Mouse (Mus musculus): ENCODE measurements around the gene Syn3.
"Not testable (repeated sequence)": the region's sequence is repeated elsewhere in the genome, so short reads cannot be mapped to it uniquely, and the experiment has no call there.

Syn3 gene

DNA sequence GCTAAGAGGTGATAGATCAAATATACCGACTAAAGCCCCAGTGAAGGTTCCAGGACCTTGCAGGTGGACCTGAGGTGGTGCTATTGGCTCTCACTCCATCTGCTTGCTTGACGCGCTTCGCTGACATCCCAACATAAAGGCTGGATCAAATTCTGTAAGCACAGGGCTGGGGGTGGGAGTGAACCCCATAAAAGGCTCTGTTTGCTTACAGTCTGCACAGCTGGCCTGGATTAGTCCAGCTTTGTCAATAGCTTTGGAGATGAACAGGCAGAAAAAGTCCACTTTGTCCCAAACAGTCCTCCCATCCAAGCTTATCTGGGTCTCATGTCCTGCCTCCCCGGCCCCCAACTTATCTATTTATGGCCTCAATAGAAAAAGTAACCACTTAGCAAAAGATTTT is 347.3 kb downstream of the Syn3 start:
- no peak for DNase-seq (ENCODE audit: low spot score)

- no peak for DNase-seq (ENCODE audit: low spot score)
Observed at GRCm38 (mm10) chr10:86150076-86150475, 348.6 kb downstream of the Syn3 start.

- DNase-seq (ENCODE audit: low spot score): no peak
Observed at GRCm38 (mm10) chr10:86149029-86149818, 349.5 kb downstream of the Syn3 start.

GRCm38 (mm10) chr10:86139061-86139681 is 359.5 kb downstream of the Syn3 start:
- DNase-seq (ENCODE audit: low spot score): no peak

GRCm38 (mm10) chr10:86137589-86138173 is 361.0 kb downstream of the Syn3 start:
- DNase-seq (ENCODE audit: low spot score): no peak

GRCm38 (mm10) chr10:86137106-86137505 is 361.6 kb downstream of the Syn3 start:
- no peak for DNase-seq (ENCODE audit: low spot score)

GRCm38 (mm10) chr10:86136249-86136648 is 362.4 kb downstream of the Syn3 start:
- DNase-seq (ENCODE audit: low spot score): no peak

- no peak for DNase-seq (ENCODE audit: low spot score)
Observed at GRCm38 (mm10) chr10:86134848-86135247, 363.8 kb downstream of the Syn3 start.

- no peak for DNase-seq (ENCODE audit: low spot score)
Observed at GRCm38 (mm10) chr10:86134336-86134735, 364.4 kb downstream of the Syn3 start.

DNA sequence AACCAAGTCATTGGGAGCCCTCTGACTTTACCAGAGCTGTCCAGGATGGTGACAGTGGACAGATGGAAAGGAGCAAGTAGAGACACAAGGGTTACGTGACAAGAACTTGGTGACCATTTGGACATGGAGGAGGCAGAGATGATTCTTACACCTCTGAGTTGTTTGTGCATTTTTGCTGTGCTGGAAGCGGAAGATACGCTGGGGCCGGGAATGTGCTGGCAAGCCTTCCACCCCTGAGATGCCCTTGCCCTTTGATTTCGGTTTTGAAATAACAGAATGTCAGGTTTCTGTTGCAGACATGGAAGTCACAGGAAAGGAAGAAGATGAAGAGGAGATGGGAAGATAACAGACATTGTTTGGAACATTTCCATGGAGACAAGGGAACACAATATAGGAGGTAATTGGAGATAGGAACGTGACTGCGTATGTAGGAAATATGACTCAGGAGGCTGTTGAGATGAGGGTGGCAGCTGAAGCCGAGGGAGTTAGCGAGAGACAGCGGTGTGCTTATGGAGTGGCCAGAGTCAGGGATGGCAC is 366.2 kb downstream of the Syn3 start:
- DNase-seq (ENCODE audit: low spot score): no peak

DNA sequence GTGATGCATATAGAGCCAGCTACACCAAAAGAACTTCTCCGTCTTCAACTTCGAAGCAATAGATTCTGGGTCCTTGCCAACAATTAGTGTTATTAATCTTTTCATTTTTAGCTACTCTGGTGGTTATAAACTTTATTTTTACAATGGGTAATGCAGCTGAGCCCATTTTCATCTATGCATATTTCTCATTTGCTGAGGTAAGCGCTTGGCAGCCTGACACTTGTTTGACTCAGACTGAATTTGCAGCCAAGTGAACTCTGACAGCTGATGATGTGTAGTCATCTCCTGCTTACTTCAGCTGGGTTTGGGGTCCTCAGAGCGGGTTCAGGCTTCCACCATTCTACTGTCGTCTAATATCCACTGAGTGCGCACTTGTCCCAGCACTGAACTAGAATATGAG is 369.6 kb downstream of the Syn3 start:
- DNase-seq (ENCODE audit: low spot score): no peak

DNA sequence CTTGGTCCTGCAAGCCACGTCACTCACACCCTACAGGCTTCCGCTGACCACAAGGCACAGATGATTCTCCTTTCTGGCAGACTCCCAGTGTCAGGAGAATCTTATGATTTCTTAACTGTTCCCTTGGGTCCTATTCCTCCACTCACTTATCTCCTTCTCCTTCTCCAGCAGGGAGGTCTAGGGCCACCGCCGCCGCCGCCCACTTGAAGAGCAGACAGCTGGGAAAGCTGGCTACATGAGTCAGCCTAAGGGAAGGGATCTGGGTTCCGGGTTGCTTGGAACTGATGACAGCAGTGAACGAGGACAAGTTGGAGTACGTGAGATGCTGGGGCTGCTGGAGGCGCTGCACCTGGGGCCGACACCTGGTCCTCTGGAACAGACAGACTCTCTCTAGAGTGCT is 372.2 kb downstream of the Syn3 start:
- no peak for DNase-seq (ENCODE audit: low spot score)

DNA sequence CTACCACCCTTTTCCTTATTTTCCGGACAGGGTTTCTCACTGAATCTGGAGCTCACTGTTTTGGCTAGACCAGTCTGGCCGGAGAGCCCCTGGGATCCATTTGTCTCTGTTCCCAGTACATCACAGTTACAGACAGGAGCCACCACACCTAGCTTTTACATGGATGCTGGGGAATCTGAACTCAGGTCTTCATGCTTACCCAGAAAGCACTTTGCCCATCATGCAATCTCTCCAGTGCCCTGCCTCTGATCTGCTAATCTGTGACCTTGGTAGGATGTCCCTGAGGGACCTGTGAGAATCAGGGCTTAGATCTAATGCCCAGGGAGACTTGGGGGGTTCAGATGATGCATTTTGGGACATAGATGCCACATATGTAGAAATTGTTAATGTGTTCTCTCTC is 373.3 kb downstream of the Syn3 start:
- DNase-seq (ENCODE audit: low spot score): no peak

DNA sequence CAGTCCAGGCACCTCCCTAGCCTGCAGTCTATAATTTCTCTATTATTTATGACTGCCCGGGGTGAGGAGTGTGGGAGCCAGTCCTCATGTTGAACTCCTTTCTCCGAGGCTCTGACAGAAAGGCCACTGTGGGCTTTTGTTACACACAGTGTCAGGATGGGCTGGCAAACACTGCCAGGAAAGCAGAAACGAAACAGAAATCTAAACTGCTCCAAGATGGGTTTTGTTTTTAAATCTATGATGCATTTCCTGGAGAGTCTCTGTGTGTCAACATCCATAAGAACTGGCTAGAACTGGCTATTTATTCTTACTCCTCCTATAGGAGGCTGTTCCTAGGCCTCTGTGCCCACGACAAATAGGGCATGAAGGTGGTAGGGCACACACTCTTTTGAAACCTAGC is 374.6 kb downstream of the Syn3 start:
- no peak for DNase-seq (ENCODE audit: low spot score)

DNA sequence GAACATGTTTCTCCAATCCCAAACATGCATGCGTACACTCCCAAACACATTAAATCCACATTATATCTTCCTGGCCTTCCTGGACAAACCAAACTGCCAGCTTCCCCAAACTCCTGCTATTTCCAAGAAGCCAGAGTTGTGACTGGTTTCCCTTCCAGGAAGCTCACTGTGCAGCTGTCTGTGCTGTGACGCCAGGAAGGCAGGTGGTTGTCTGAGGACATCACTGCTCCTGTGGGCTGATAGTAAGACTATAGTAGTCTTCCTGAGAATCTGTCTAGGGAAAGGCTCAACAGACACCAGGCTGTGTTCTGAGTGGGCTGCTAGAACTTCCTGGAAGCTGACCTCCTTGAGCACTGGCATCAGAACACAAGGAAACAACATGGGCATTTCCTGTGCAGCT is 375.5 kb downstream of the Syn3 start:
- no peak for DNase-seq (ENCODE audit: low spot score)

- not testable (repeated sequence) for DNase-seq (ENCODE audit: low spot score)
Observed at GRCm38 (mm10) chr10:86122456-86122855, 376.2 kb downstream of the Syn3 start.

DNA sequence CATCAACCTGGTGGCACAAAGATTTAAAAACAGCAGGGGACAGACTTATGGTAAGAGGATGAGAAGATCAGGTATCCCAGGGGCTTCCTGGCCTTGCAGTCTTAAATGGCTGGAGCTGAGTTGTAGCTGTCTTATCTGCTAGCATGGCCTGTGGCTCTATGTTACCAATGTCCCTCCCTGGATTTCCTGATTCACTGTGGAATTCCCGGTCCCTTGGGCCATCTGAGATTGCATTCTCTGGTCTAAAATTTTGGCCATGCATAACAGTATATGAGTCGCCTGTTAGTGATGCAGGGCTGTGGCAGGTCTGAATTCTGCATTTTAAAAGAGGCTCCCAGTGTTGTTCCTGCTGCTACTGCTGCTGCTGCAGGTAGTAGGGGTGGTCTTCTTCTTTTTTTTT is 382.4 kb downstream of the Syn3 start:
- no peak for DNase-seq (ENCODE audit: low spot score)

GRCm38 (mm10) chr10:86114431-86114848 is 384.3 kb downstream of the Syn3 start:
- no peak for DNase-seq (ENCODE audit: low spot score)

GRCm38 (mm10) chr10:86108797-86109196 is 389.9 kb downstream of the Syn3 start:
- DNase-seq (ENCODE audit: low spot score): no peak

DNA sequence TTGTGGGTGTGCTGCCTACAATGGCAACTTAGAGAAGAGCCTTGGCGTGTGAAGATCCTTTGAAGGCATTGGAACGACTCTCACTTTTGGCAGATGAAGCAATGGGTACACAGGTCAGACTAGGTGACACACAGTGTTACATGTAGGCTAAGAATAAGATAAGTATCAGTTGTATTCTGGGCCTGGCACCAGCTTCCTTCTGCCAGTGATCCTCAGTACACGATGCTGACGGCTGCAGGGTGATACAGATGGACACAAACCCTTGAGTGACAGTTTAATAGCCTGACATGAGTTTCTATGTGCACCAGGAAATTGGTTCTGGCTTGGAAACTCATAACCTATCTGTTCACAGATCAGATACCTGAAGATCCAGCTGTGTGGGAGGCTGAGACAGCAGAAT is 391.0 kb downstream of the Syn3 start:
- no peak for DNase-seq (ENCODE audit: low spot score)

GRCm38 (mm10) chr10:86103976-86104375 is 394.7 kb downstream of the Syn3 start:
- no peak for DNase-seq (ENCODE audit: low spot score)

DNA sequence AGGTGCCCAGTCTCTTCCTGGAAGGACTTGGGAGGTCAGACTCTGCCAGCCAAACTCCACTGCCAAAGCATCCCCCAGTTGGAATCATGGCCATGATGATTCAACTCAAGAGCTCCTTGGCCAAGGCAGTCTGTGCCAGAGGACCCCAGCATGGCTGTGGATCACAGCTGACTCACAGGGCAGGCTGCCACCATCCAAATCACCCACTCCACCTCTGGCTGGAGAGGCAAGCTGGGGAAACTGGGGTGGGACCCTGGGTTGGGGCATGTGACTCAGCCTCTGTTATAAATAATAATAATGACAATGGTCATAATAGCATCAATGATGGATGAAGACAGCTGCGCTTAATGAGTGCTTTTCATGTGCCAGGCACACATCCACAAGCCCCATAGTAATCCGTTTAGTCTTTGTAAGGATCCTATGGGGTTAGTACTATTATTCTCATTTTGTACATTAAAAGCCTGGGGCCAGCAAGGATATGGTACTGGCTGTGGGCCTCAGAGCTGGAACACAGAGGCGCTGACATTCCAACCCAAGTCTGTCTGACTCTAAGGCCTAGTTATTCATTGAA is 398.3 kb downstream of the Syn3 start:
- no peak for DNase-seq (ENCODE audit: low spot score)

DNA sequence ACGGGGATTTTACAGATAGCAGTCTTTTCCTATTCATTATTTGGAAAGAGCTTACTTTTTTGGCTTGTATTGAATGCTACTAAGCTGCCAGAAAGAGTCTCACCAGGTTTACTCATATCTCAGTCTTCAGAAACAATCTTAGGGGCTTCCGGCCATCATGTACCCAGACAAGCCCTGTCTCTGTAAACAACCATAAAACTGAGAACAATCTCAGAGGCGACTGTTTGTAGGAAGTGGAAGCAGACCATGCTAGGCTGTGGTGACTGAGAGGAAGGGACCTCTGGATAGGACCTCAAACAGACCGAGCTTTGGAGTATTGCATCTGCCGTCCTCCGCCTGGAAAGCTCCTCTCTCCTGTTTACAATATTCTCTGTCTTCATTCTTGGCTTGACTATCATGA is 400.3 kb downstream of the Syn3 start:
- no peak for DNase-seq (ENCODE audit: low spot score)
